Mouse (Mus musculus): Measurements from ENCODE around the gene Uevld.
"Not testable (repeated sequence)": the region's sequence is repeated elsewhere in the genome, so short reads cannot be mapped to it uniquely, and the experiment has no call there.

Gene Uevld

DNA sequence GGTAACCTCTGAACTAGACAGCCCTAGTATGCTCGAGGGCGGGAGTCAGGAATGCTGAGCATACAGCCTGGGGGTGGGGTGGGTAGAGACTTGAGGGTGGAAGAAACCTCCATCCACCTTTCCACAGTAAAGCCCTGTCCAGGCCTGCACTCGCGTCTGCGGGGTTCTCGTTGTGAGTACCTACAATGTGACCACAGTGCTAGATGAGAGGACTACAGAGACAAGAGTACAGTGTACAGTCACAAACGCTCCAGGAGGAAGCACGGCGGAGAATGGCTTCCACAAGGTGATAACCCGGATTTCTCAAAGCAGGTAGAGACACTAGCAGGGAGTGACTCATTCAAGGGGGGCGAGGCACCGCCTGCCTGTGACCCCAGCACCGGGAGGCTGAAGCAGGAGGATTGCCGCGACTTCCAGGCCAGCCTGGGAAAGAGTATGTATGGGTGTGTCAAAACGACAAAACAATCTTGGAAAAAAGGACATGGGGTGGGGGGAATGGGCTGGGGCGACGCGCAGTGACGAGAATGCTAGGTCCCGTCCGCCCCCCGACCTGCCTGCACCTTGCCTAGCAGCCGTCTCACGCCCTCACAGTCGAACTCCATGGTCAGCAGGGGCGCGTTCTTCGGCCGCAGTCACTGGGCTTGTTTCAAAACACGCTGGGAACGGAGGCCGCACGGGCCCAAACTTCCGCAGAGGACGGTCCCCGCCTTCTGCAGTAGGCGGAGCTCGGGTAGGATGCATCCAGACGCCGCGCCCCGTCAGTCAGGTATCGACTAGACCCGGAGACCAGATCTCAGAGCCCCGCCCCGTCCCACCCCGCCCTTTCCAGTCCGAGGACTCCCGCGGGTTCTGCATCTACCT, at the start of gene Uevld:
Uevld (minus strand) TSS at position 697 of the 861 bp plus-strand sequence.
- in situ Hi-C loops (cut with MboI): no loop called here

- in situ Hi-C loops (cut with MboI): loop anchor here (5.0 kb wide), 1 partner anchor 85 kb away; no protein-coding TSS in a partner anchor
Measured at GRCm38 (mm10) chr7:47007818-47008167, 49.5 kb upstream of the Uevld start.

GRCm38 (mm10) chr7:47007109-47007780, 48.9 kb upstream of the Uevld start:
- in situ Hi-C loops (cut with MboI): loop anchor here (5.0 kb wide), 1 partner anchor 85 kb away; no protein-coding TSS in a partner anchor

DNA sequence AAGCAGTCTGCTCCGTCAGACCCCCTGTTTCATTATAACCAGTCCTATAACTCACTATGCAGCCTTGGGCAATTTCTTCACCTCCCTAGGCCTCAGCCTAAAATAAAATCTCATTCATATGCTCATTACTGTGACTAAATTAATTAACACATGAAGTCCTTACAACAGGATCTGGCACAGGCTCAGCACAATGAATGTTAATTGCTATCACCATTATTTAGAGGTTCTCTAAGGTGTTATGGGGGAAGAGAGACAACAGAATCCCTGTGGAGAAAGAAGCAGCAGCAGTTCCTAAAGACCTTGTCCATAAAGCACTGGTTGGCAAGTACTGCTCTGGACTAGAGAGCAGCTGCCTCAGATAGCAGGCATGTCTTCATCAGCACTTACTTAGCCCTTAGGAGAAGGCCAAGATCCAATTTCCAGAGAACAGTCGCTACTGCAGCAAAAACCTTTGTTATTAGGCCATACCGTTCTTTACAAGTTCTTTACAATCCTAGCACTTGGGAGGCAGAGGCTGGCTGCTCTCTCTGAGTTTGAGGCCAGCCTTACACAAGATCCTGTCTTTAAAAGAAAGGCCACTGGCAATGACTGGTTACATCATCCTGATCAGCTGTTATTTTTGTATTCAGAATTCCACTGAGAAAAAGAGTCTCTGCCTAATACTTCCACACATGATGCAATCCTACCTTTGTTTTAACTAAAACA, 45.2 kb upstream of the Uevld start:
- in situ Hi-C loops (cut with MboI): no loop called here

DNA sequence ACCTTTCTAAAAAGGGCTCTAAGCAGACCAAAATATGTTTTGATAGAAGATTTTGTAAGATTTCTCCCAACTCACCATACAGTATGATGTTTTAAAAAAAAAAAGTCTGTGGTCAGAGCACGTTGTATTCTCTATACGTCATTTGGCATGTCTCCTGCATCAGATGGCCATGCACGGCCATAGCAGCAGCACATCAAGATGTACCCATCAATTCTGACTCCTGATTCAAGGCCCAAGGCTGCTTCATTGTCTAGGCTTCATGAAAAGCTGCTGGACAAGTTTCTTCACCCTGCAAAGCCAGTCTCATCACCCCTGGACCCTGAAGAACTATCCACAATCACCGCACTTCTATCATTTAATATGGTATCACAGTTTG, 43.6 kb upstream of the Uevld start:
- in situ Hi-C loops (cut with MboI): no loop called here

DNA sequence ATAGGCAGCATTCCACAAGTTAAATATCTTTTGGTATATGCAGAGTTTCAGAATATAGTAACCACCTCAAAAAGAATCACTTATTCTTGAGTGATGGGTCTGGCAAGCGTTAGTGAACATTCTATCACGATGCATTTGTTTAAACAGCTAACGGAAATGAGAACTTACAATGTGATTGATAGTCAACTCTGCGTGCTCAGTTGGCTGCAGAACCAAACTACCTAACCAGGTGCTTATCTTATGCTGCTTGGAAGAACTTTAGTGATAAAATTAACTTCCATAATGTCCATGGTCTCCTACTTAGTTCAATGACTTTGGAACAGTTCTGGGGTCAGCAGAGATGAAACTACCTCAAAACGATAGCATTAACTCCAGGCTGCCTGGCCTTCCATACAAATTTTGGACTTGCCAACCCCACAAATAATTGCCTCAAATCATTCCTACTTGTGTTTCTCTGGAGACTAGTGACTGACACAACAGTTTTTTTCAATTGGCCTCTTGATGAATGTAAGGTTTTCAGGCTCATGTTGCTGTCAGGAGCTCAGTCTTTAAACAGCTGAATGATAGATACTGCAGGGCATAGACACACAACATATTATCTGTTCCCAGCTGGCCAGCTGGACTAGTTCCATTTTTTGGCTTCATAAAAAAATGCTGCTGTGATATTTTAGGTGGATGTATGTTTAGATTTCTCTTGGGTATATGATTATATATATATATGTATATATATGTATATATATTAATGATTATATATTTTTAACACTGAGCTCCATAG, 43.0 kb upstream of the Uevld start:
- in situ Hi-C loops (cut with MboI): no loop called here

DNA sequence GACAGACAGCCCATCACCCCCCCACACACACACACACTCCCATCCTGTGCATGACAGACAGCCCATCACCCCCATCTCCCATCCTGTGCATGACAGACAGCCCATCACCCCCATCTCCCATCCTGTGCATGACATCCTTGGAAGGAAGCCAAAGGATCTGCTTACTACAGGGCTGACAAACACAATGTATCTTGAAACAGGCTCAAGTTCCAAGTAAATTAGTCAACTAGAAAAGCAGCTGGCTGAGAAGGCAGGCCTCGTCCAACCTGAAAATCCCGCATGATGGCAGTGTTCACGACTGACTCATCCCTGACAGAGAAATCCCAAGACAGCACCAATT, 42.3 kb upstream of the Uevld start:
- in situ Hi-C loops (cut with MboI): no loop called here

- in situ Hi-C loops (cut with MboI): no loop called here
Measured at GRCm38 (mm10) chr7:46999983-47000643, 41.8 kb upstream of the Uevld start.

- in situ Hi-C loops (cut with MboI): no loop called here
Measured at GRCm38 (mm10) chr7:46998942-46999341, 40.6 kb upstream of the Uevld start.

GRCm38 (mm10) chr7:46997644-46998395, 39.5 kb upstream of the Uevld start:
- in situ Hi-C loops (cut with MboI): no loop called here

GRCm38 (mm10) chr7:46997008-46997407, 38.7 kb upstream of the Uevld start:
- in situ Hi-C loops (cut with MboI): no loop called here

- in situ Hi-C loops (cut with MboI): no loop called here
Measured at GRCm38 (mm10) chr7:46995558-46995957, 37.2 kb upstream of the Uevld start.

GRCm38 (mm10) chr7:46993079-46993478, 34.8 kb upstream of the Uevld start:
- in situ Hi-C loops (cut with MboI): no loop called here

DNA sequence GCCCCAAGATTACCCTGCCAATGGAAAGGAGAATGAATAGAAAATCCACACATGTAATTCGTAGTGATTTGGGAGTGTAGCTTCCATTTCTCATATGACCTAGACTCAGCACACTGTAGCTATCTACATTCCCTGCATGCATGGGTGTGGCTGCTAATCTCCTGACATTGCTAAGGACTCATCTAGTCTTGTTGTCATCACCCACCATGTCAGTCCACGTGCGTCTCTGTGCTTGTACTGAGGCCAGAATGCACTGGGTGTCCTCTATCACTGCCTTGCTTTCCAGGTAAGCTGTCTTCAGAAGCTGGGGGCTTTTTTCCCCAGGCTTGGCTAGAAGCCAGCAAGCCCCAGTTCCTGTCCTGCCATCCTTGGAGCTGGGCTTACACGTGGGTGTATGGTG, 31.1 kb upstream of the Uevld start:
- in situ Hi-C loops (cut with MboI): not testable (repeated sequence)

DNA sequence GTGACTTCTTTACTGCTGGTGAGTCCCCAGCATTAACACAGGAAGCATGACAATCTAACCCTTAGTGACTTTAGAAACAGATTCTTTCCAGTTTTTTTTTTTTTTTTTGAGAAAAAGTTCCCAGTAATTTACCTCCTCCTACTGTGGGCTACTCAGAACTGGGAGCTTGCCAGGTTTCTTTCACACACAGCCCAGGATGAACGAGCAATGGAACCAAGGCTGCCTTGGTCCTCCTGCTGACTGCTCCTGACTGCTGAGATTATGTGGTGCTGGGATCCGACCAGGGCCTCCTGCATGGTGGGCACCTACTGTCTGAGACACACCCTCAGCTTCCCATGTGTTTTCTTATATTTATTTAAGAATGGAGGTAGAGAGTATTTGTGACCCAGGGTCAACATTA, 28.7 kb upstream of the Uevld start:
- in situ Hi-C loops (cut with MboI): no loop called here

DNA sequence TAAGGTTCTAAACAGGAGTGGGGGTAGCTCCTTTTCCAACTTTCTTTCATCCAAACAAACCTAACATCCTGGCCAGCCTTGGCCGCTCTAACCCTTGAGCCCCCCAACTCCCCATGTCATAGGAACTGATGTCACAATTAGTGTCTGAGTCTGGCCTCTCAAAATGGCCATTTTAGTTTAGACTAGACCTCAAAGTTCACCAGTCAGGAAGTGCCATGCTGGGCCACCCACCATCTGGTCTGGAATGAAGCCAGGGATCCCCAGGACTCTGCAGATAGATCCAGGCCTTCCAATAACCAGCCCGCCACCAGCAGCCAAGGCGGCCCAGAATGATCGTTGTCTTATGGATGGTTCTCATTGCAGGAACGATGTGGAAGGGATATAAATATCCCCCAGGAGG, 28.3 kb upstream of the Uevld start:
- in situ Hi-C loops (cut with MboI): no loop called here

- in situ Hi-C loops (cut with MboI): no loop called here
Measured at GRCm38 (mm10) chr7:46985718-46986505, 27.6 kb upstream of the Uevld start.

DNA sequence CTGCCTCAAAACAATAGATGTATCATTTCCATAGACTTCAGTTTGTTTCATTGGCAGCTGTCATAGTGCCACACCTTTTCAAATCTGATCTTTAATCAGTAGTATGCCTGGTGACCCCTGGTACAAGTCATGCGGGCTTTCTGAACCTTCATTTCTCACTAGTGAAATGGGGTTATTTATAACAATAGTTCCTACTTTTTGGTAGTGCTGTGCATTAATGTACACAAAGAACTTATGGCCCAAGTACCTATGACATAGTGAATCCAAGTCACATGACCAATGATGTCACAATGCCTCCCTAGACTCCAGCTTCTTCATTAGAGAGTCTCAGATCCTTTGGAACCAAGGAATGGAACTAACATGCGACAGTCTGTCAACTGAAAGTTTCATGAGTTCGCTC, 25.0 kb upstream of the Uevld start, which contains the start of gene Gm9999:
Gm9999 (plus strand) TSS at position 301 of the 400 bp plus-strand sequence.
- in situ Hi-C loops (cut with MboI): no loop called here

DNA sequence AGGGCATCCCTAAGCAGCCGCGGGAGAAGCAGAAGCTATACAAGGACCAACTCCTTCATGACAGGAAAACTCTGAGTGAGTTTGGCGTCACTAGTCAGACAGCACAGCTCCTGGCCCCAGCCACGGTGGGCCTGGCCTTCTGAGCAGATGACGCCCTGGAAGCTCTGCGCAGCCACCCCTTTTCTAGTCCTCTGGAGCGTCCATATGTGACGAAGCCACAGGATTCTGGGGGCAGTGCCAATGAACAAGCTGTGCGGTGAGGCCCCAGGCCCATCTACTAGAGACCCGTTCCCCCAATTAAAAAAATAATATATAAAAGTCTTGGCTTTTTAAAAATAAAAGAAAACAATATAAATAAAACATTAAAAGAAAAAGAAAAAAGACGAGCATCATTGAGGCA, 17.1 kb upstream of the Uevld start:
- in situ Hi-C loops (cut with MboI): no loop called here

- in situ Hi-C loops (cut with MboI): no loop called here
Measured at GRCm38 (mm10) chr7:46974648-46975047, 16.3 kb upstream of the Uevld start.

Measured in mature B cell (primary cell).